Mouse (Mus musculus) megakaryocyte, embryonic 14.5 days (primary cell): ENCODE data around the gene Fras1. TPM values are rescaled to one million over a fixed set of nuclear protein-coding genes. Genes with fewer than 3 reads are reported as not detected.

ENCODE experiments used
- H3K27me3 ChIP-seq: replicated peaks from 2 replicates; pipeline ENCODE3; 2012; ENCODE audit warnings: inconsistent platforms
- H3K36me3 ChIP-seq: replicated peaks from 2 replicates; pipeline ENCODE3; 2012; ENCODE audit warnings: low read length, inconsistent platforms, mixed read lengths
- H3K4me1 ChIP-seq: 2 replicates; pipeline ENCODE4 v1.6.1; 2012; ENCODE audit warnings: inconsistent platforms
- H3K4me3 ChIP-seq: replicated peaks from 2 replicates; pipeline ENCODE3; 2012; ENCODE audit warnings: moderate library complexity, mild to moderate bottlenecking, inconsistent platforms
- H3K9me3 ChIP-seq: 2 replicates; pipeline ENCODE4 v1.6.1; 2012; ENCODE audit warnings: inconsistent platforms
- FLI1 ChIP-seq: IDR thresholded peaks from 2 replicates; pipeline ENCODE4 v1.6.1; 2012; ENCODE audit warnings: low read length, inconsistent platforms, mixed read lengths
- GATA1 ChIP-seq: IDR thresholded peaks from 3 replicates; pipeline ENCODE4 v1.6.1; 2012; ENCODE audit warnings: mixed read lengths, low read length, inconsistent platforms, borderline replicate concordance
- polyA plus RNA-seq: library from polyadenylated mRNA; stranded (reverse); fragments of >175 nt; gene quantifications from 2 replicates; pipeline ENCODE4 v1.2.3, GENCODE M21; 2012; ENCODE audit warnings: low replicate concordance; ENCODE audit not compliant: insufficient read depth

Gene Fras1
- polyA plus RNA-seq, 1 experiment = not detected

DNA sequence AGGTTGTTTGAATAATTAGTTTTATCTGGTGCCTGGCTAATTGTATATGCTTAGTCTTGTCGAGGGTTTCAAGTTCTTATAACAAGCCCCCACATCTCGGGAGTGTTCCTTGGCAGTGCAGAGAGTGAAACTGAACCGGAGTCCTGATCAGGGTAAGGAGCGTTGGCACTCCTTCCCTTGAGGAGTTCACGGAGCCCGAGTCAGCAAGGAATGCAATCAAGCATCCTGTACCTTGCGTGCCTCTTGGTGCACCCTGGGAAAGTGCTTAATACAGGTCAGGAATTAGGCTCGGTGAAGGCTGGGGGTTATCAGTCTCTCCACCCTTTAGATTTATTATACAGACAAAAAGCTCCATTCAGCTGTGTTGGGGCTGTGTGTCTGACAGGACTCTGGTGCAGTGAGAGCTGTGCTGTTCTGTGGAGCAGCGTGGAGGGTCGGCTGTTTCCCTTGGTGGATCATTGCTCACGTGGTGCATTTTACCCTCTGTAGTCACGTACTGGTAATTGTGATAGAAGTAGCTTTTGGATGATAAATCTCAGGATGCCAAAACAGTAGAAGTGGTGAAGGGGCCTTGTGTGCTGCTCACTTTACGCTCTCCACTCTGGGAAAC, 55.9 kb downstream of the Fras1 start:
- H3K9me3 ChIP-seq = no peaks in the 10 kb centered on the region
- H3K4me3 ChIP-seq = no peak overlapping the region
- H3K36me3 ChIP-seq = no peaks in the 10 kb centered on the region
- TF ChIP-seq FLI1 = no peak
- no peak for TF ChIP-seq GATA1
- no peaks in the 10 kb centered on the region for H3K27me3 ChIP-seq
- H3K4me1 ChIP-seq = no peaks in the 10 kb centered on the region

- H3K36me3 ChIP-seq = no peaks in the 10 kb centered on the region
- no peaks in the 10 kb centered on the region for H3K9me3 ChIP-seq
- H3K4me1 ChIP-seq = no peaks in the 10 kb centered on the region
- TF ChIP-seq FLI1 (no peak), GATA1 (no peak)
- no peaks in the 10 kb centered on the region for H3K27me3 ChIP-seq
- no peak overlapping the region for H3K4me3 ChIP-seq
These were observed 64.1 kb downstream of the Fras1 start for GRCm38 (mm10) chr5:96437870-96438269.

- H3K27me3 ChIP-seq = no peaks in the 10 kb centered on the region
- no peak overlapping the region for H3K4me3 ChIP-seq
- H3K9me3 ChIP-seq = no peaks in the 10 kb centered on the region
- TF ChIP-seq GATA1 (no peak), FLI1 (no peak)
- no peaks in the 10 kb centered on the region for H3K4me1 ChIP-seq
- H3K36me3 ChIP-seq = no peaks in the 10 kb centered on the region
These were observed 66.1 kb downstream of the Fras1 start for GRCm38 (mm10) chr5:96439811-96440210.

DNA sequence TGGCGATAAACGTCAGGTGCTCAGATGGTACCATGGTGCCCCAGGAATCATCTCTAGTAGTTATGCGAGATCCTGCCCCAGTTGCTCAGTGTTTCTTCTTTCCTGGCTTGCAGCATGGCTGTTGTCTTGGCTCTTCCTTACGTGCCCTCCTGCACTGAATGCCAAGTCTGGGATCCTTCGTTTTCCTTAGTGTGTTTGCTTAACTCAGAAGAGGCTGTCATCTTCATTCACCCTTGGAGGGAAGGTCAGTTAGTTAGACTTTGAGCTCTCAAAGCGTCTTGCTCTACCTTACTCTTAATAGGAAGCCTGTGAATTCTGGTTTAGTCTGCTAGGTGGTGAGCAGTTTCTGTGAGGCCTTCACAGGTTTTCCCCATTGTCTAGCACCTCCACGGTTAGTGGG, 73.7 kb downstream of the Fras1 start:
- TF ChIP-seq FLI1 (no peak), GATA1 (no peak)
- no peaks in the 10 kb centered on the region for H3K4me1 ChIP-seq
- H3K27me3 ChIP-seq = no peaks in the 10 kb centered on the region
- peaks cover 14% of the 10 kb centered on the region for H3K9me3 ChIP-seq
- H3K36me3 ChIP-seq = no peaks in the 10 kb centered on the region
- no peak overlapping the region for H3K4me3 ChIP-seq

- Histone ChIP-seq H3K27me3 (no peaks in the 10 kb centered on the region), H3K36me3 (no peaks in the 10 kb centered on the region), H3K4me3 (no peak overlapping the region), H3K9me3 (peaks cover 5% of the 10 kb centered on the region), H3K4me1 (no peaks in the 10 kb centered on the region)
- no peak for TF ChIP-seq FLI1
- TF ChIP-seq GATA1 = no peak
These were observed 78.3 kb downstream of the Fras1 start for GRCm38 (mm10) chr5:96452027-96452426.

GRCm38 (mm10) chr5:96453386-96453785, 79.6 kb downstream of the Fras1 start:
- H3K4me1 ChIP-seq = no peaks in the 10 kb centered on the region
- H3K36me3 ChIP-seq = no peaks in the 10 kb centered on the region
- no peaks in the 10 kb centered on the region for H3K27me3 ChIP-seq
- no peak for TF ChIP-seq GATA1
- no peak for TF ChIP-seq FLI1
- no peak overlapping the region for H3K4me3 ChIP-seq
- no peaks in the 10 kb centered on the region for H3K9me3 ChIP-seq

GRCm38 (mm10) chr5:96454422-96454821, 80.7 kb downstream of the Fras1 start:
- H3K4me1 ChIP-seq = no peaks in the 10 kb centered on the region
- H3K36me3 ChIP-seq = no peaks in the 10 kb centered on the region
- no peaks in the 10 kb centered on the region for H3K27me3 ChIP-seq
- no peaks in the 10 kb centered on the region; the same call in 1 of the 2 replicates for H3K9me3 ChIP-seq
- TF ChIP-seq FLI1 (no peak), GATA1 (no peak)
- no peak overlapping the region for H3K4me3 ChIP-seq

DNA sequence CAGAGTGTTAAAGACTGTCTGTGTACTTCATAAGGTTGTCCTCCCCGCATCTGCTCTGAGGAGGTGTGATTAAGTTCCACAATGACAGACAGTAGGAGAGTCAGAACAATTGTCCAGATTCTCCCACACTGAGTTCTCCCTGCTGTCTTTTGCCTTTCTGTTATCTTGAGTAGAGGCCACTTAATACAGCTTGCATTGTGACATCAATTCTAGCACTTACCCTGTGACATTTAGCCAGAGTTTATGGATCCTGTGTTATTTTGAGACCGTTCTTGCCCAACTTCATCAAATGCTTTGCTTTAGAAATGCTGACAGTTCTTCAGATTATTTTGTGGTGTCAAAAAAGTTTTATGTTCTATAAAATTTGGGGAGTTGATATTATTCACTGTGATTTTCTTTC, 81.5 kb downstream of the Fras1 start:
- H3K4me1 ChIP-seq = no peaks in the 10 kb centered on the region
- no peaks in the 10 kb centered on the region for H3K27me3 ChIP-seq
- TF ChIP-seq GATA1 (no peak), FLI1 (no peak)
- H3K9me3 ChIP-seq = no peaks in the 10 kb centered on the region; the same call in 1 of the 2 replicates
- H3K4me3 ChIP-seq = no peak overlapping the region
- no peaks in the 10 kb centered on the region for H3K36me3 ChIP-seq

- no peaks in the 10 kb centered on the region for H3K27me3 ChIP-seq
- TF ChIP-seq FLI1 = no peak
- TF ChIP-seq GATA1 = no peak
- H3K4me3 ChIP-seq = no peak overlapping the region
- H3K9me3 ChIP-seq = no peaks in the 10 kb centered on the region; the same call in 1 of the 2 replicates
- no peaks in the 10 kb centered on the region for H3K36me3 ChIP-seq
- no peaks in the 10 kb centered on the region for H3K4me1 ChIP-seq
These were observed 83.7 kb downstream of the Fras1 start for GRCm38 (mm10) chr5:96457436-96457958.

- TF ChIP-seq FLI1 (no peak), GATA1 (no peak)
- no peaks in the 10 kb centered on the region for H3K36me3 ChIP-seq
- no peaks in the 10 kb centered on the region; the same call in 1 of the 2 replicates for H3K9me3 ChIP-seq
- H3K27me3 ChIP-seq = no peaks in the 10 kb centered on the region
- H3K4me1 ChIP-seq = no peaks in the 10 kb centered on the region
- no peak overlapping the region for H3K4me3 ChIP-seq
These were observed 85.8 kb downstream of the Fras1 start for GRCm38 (mm10) chr5:96459605-96460004.

GRCm38 (mm10) chr5:96462197-96462596, 88.4 kb downstream of the Fras1 start:
- Histone ChIP-seq H3K4me1 (no peaks in the 10 kb centered on the region), H3K36me3 (no peaks in the 10 kb centered on the region), H3K4me3 (no peak overlapping the region), H3K27me3 (no peaks in the 10 kb centered on the region), H3K9me3 (no peaks in the 10 kb centered on the region; the same call in 1 of the 2 replicates)
- TF ChIP-seq GATA1 (no peak), FLI1 (no peak)
